Comparison of ENCODE assay signal across 23 mouse cellular contexts in the genomic region with DNA sequence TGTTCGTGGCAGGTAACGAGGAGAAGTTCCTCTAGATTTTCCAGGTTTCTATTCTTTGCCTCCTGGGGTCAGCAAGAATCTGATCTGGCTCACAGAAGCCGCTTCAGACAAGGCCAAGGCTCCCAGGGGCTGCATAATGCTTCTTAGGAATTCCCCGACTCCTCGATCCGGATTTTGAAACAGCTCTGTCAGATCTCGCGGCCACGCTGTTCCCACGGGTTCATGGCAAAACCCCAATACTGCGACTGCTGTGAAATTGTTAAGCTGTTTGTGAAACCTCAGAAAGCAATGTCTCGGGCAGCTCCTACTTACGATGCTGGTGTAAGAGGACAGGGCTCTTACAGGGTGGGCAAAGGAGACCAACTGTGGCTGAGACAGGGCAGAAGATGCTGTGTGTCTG. TPM values are rescaled to one million over a fixed set of nuclear protein-coding genes. Genes with fewer than 3 reads are reported as not detected.
DNase-seq lines count a peak whose midpoint lies in the region; ATAC-seq and TF ChIP-seq lines count a peak whose summit lies in the region.
"Had no signal": no experiment of that assay in that cellular context is flagged by ENCODE, and none has a peak within 500 bp of the region (broad histone marks: within the 10 kb centered on the region; RNA-seq: fewer than 3 reads in every experiment).

No protein-coding gene starts in this region.

- no peak overlapping the region for H3K4me2 ChIP-seq in embryonic facial prominence, embryonic 14.5 days (ENCODE audit: low read depth, low read length)
- no peak overlapping the region for H3K4me2 ChIP-seq in kidney, embryonic 16.5 days (replicated peaks; ENCODE audit: low read depth, low read length)
- H3K4me2 ChIP-seq in midbrain, embryonic 14.5 days (ENCODE audit: low read length), result no peak overlapping the region
- no peak overlapping the region for H3K4me2 ChIP-seq in midbrain, postnatal 0 days (ENCODE audit: low read depth, low read length, poor library complexity, severe bottlenecking)
- H3K4me2 ChIP-seq: embryonic facial prominence, embryonic 15.5 days; forebrain, embryonic 12.5 days; heart, embryonic 13.5 days; kidney, embryonic 15.5 days; lung, embryonic 15.5 days; neural tube, embryonic 15.5 days had no signal

- H3K9me3 ChIP-seq in embryonic facial prominence, embryonic 14.5 days (ENCODE audit: control insufficient read depth, low read length), result no peaks in the 10 kb centered on the region
- H3K9me3 ChIP-seq in embryonic facial prominence, embryonic 10.5 days, result no peaks in the 10 kb centered on the region
- no peaks in the 10 kb centered on the region for H3K9me3 ChIP-seq in kidney, embryonic 16.5 days (ENCODE audit: low read length)
- no peaks in the 10 kb centered on the region for H3K9me3 ChIP-seq in midbrain, embryonic 14.5 days (ENCODE audit: control insufficient read depth, low read length)
- H3K9me3 ChIP-seq in midbrain, embryonic 10.5 days (replicated peaks), result no peaks in the 10 kb centered on the region
- H3K9me3 ChIP-seq in midbrain, postnatal 0 days (ENCODE audit: low read length), result no peaks in the 10 kb centered on the region
- H3K9me3 ChIP-seq: embryonic facial prominence, embryonic 15.5 days; forebrain, embryonic 12.5 days; heart, embryonic 13.5 days; kidney, embryonic 15.5 days; lung, embryonic 15.5 days; neural tube, embryonic 15.5 days had no signal

- no peaks in the 10 kb centered on the region for H3K4me1 ChIP-seq in embryonic facial prominence, embryonic 14.5 days (ENCODE audit: control insufficient read depth, insufficient read depth, low read length)
- H3K4me1 ChIP-seq in embryonic facial prominence, embryonic 10.5 days, result no peaks in the 10 kb centered on the region
- H3K4me1 ChIP-seq in kidney, embryonic 16.5 days (ENCODE audit: insufficient read depth, low read length), result 0 out of 2 replicates have a peak, but pooled peaks cover 4% of the 10 kb centered on the region
- no peaks in the 10 kb centered on the region for H3K4me1 ChIP-seq in midbrain, embryonic 14.5 days (ENCODE audit: control insufficient read depth, insufficient read depth, low read length)
- no peaks in the 10 kb centered on the region for H3K4me1 ChIP-seq in midbrain, embryonic 10.5 days
- 0 out of 2 replicates have a peak, but pooled peaks cover 2% of the 10 kb centered on the region for H3K4me1 ChIP-seq in midbrain, postnatal 0 days (ENCODE audit: insufficient read depth, low read length)
- H3K4me1 ChIP-seq: embryonic facial prominence, embryonic 15.5 days; forebrain, embryonic 12.5 days; heart, embryonic 13.5 days; kidney, embryonic 15.5 days; lung, embryonic 15.5 days had no signal

- no peaks in the 10 kb centered on the region for H3K36me3 ChIP-seq in embryonic facial prominence, embryonic 14.5 days (ENCODE audit: control insufficient read depth, insufficient read depth, low read length)
- H3K36me3 ChIP-seq in embryonic facial prominence, embryonic 10.5 days (replicated peaks), result no peaks in the 10 kb centered on the region
- no peaks in the 10 kb centered on the region for H3K36me3 ChIP-seq in kidney, embryonic 16.5 days (ENCODE audit: insufficient read depth, low read length)
- H3K36me3 ChIP-seq in midbrain, embryonic 14.5 days (ENCODE audit: control insufficient read depth, insufficient read depth, low read length), result no peaks in the 10 kb centered on the region
- H3K36me3 ChIP-seq in midbrain, embryonic 10.5 days, result no peaks in the 10 kb centered on the region
- H3K36me3 ChIP-seq in midbrain, postnatal 0 days (ENCODE audit: insufficient read depth, low read length), result no peaks in the 10 kb centered on the region
- H3K36me3 ChIP-seq: embryonic facial prominence, embryonic 15.5 days; forebrain, embryonic 12.5 days; heart, embryonic 13.5 days; kidney, embryonic 15.5 days; lung, embryonic 15.5 days; neural tube, embryonic 15.5 days had no signal

- no peak for TF ChIP-seq CTCF in midbrain, postnatal 0 days (IDR thresholded peaks at IDR 0.05)

- no peak overlapping the region for H3K4me3 ChIP-seq in embryonic facial prominence, embryonic 14.5 days (ENCODE audit: low read depth, low read length)
- H3K4me3 ChIP-seq in embryonic facial prominence, embryonic 10.5 days, result no peak overlapping the region
- no peak overlapping the region for H3K4me3 ChIP-seq in kidney, embryonic 16.5 days (ENCODE audit: low read length)
- no peak overlapping the region for H3K4me3 ChIP-seq in midbrain, embryonic 14.5 days (replicated peaks; ENCODE audit: low read depth, low read length)
- H3K4me3 ChIP-seq in midbrain, embryonic 10.5 days, result no peak overlapping the region
- H3K4me3 ChIP-seq in midbrain, postnatal 0 days (ENCODE audit: low read depth, low read length), result no peak overlapping the region
- H3K4me3 ChIP-seq: embryonic facial prominence, embryonic 15.5 days; forebrain, embryonic 12.5 days; heart, embryonic 13.5 days; kidney, embryonic 15.5 days; lung, embryonic 15.5 days; megakaryocyte, embryonic 14.5 days; myocyte; neural tube, embryonic 15.5 days had no signal

- DNase-seq in embryonic facial prominence, embryonic 14.5 days (ENCODE audit: low spot score), result peak; percentile 32
- DNase-seq in embryonic facial prominence, embryonic 10.5 days (ENCODE audit: low spot score), result no peak
- DNase-seq in kidney, postnatal 10 days, result peak; percentile 53
- DNase-seq in midbrain, embryonic 14.5 days, result peak; percentile 32
- DNase-seq in midbrain, embryonic 10.5 days (ENCODE audit: low spot score), result no peak
- DNase-seq in midbrain, postnatal 0 days (ENCODE audit: low spot score), result peak; percentile 39
- DNase-seq in urinary bladder, postnatal 14 days (ENCODE audit: low spot score), result no peak
- DNase-seq: adrenal gland, postnatal 25 days; cerebellum, adult 8-10 months; heart, postnatal 36 days; layer of hippocampus, adult 9-11 months; liver; right cerebral cortex, postnatal 4 days; thymus, postnatal 36 days had no signal

- no peak for ATAC-seq in embryonic facial prominence, embryonic 14.5 days (ENCODE audit: low read depth)
- no peak for ATAC-seq in kidney, embryonic 16.5 days (ENCODE audit: low FRiP score, low TSS enrichment)
- ATAC-seq in midbrain, embryonic 14.5 days (ENCODE audit: low FRiP score, low TSS enrichment), result no peak
- no peak for ATAC-seq in midbrain, postnatal 0 days (ENCODE audit: low FRiP score)

- H3K9ac ChIP-seq in embryonic facial prominence, embryonic 14.5 days (ENCODE audit: low read depth, low read length), result no peak overlapping the region
- no peak overlapping the region for H3K9ac ChIP-seq in kidney, embryonic 16.5 days (replicated peaks; ENCODE audit: low read length)
- no peak overlapping the region for H3K9ac ChIP-seq in midbrain, embryonic 14.5 days (replicated peaks; ENCODE audit: low read length)
- H3K9ac ChIP-seq in midbrain, postnatal 0 days (replicated peaks; ENCODE audit: low read length, poor library complexity, severe bottlenecking), result no peak overlapping the region
- H3K9ac ChIP-seq: embryonic facial prominence, embryonic 15.5 days; forebrain, embryonic 12.5 days; heart, embryonic 13.5 days; kidney, embryonic 15.5 days; lung, embryonic 15.5 days; neural tube, embryonic 15.5 days had no signal

- 51% methylated on average over 13 of the region's 13 CpGs for WGBS in embryonic facial prominence, embryonic 14.5 days
- 75% methylated on average over 13 of the region's 13 CpGs for WGBS in embryonic facial prominence, embryonic 10.5 days
- WGBS in kidney, embryonic 16.5 days, result 59% methylated on average over 13 of the region's 13 CpGs
- WGBS in midbrain, embryonic 14.5 days, result 53% methylated on average over 13 of the region's 13 CpGs
- whole genome bisulfite sequencing in midbrain, embryonic 10.5 days, result 79% methylated on average over 13 of the region's 13 CpGs
- WGBS in midbrain, postnatal 0 days, result 27% methylated on average over 13 of the region's 13 CpGs

- H3K27ac ChIP-seq in embryonic facial prominence, embryonic 14.5 days (replicated peaks; ENCODE audit: low read depth, low read length), result no peak overlapping the region
- no peak overlapping the region for H3K27ac ChIP-seq in embryonic facial prominence, embryonic 10.5 days (replicated peaks)
- H3K27ac ChIP-seq in kidney, embryonic 16.5 days (ENCODE audit: low read length), result no peak overlapping the region
- H3K27ac ChIP-seq in midbrain, embryonic 14.5 days (replicated peaks; ENCODE audit: low read depth, low read length), result no peak overlapping the region
- no peak overlapping the region for H3K27ac ChIP-seq in midbrain, embryonic 10.5 days (replicated peaks)
- no peak overlapping the region for H3K27ac ChIP-seq in midbrain, postnatal 0 days (ENCODE audit: low read depth, low read length)
- H3K27ac ChIP-seq: embryonic facial prominence, embryonic 15.5 days; forebrain, embryonic 12.5 days; heart, embryonic 13.5 days; kidney, embryonic 15.5 days; lung, embryonic 15.5 days; neural tube, embryonic 15.5 days had no signal

- H3K27me3 ChIP-seq in embryonic facial prominence, embryonic 14.5 days (replicated peaks; ENCODE audit: control insufficient read depth, insufficient read depth, low read length), result no peaks in the 10 kb centered on the region
- no peaks in the 10 kb centered on the region for H3K27me3 ChIP-seq in embryonic facial prominence, embryonic 10.5 days (replicated peaks; ENCODE audit: low read depth, poor library complexity, severe bottlenecking)
- H3K27me3 ChIP-seq in kidney, embryonic 16.5 days (ENCODE audit: insufficient read depth, low read length), result no peaks in the 10 kb centered on the region
- no peaks in the 10 kb centered on the region for H3K27me3 ChIP-seq in midbrain, embryonic 14.5 days (ENCODE audit: control insufficient read depth, insufficient read depth, low read length)
- H3K27me3 ChIP-seq in midbrain, embryonic 10.5 days (ENCODE audit: low read depth, poor library complexity, severe bottlenecking), result no peaks in the 10 kb centered on the region
- H3K27me3 ChIP-seq in midbrain, postnatal 0 days (ENCODE audit: insufficient read depth, low read length), result no peaks in the 10 kb centered on the region
- H3K27me3 ChIP-seq: embryonic facial prominence, embryonic 15.5 days; forebrain, embryonic 12.5 days; heart, embryonic 13.5 days; kidney, embryonic 15.5 days; lung, embryonic 15.5 days; megakaryocyte, embryonic 14.5 days; neural tube, embryonic 15.5 days had no signal

RNA-seq across cellular contexts. Expression of gene Bach1, which starts 53.7 kb away (rescaled TPM):
- 11.9 and 12.8 TPM in 2 replicates for polyA plus RNA-seq in embryonic facial prominence, embryonic 14.5 days (2014; fragmentation: Nextera tagmentation; extraction: Ambion mirVana)
- 14.1 and 14.4 TPM in 2 replicates for polyA plus RNA-seq in embryonic facial prominence, embryonic 10.5 days (2016; fragmentation: Nextera tagmentation; extraction: Ambion mirVana)
- polyA plus RNA-seq in kidney, embryonic 16.5 days (2015; fragmentation: Nextera tagmentation; extraction: Ambion mirVana), result 12.0 and 12.5 TPM in 2 replicates
- polyA plus RNA-seq in midbrain, embryonic 14.5 days (2014; fragmentation: Nextera tagmentation; extraction: Ambion mirVana), result 16.2 and 20.3 TPM in 2 replicates
- polyA plus RNA-seq in midbrain, embryonic 10.5 days (2016; fragmentation: Nextera tagmentation; extraction: Ambion mirVana), result 12.9 and 14.4 TPM in 2 replicates
- total RNA-seq in midbrain, postnatal 0 days (2014; rRNA removed), result 32.9 and 44.0 TPM in 2 replicates
- polyA plus RNA-seq in midbrain, postnatal 0 days (2015; fragmentation: Nextera tagmentation; extraction: Ambion mirVana), result 9.4 and 10.3 TPM in 2 replicates

Comparison
In these comparisons a context has a peak if more than half of its experiments do, and no peak if none do; other contexts are left out.
1. DNase-seq: peak in embryonic facial prominence, embryonic 14.5 days (single experiment), kidney, postnatal 10 days (single experiment), midbrain, embryonic 14.5 days (single experiment) and midbrain, postnatal 0 days (single experiment); none in embryonic facial prominence, embryonic 10.5 days (single experiment), midbrain, embryonic 10.5 days (single experiment) and urinary bladder, postnatal 14 days (single experiment).